Mouse (Mus musculus): ENCODE measurements around the gene Alms1. TPM values are rescaled to one million over a fixed set of nuclear protein-coding genes. Genes with fewer than 3 reads are reported as not detected.
"Not testable (repeated sequence)": the region's sequence is repeated elsewhere in the genome, so short reads cannot be mapped to it uniquely, and the experiment has no call there.

The Alms1 gene
- total RNA-seq, 2 experiments from 2014 or later = 2.1 to 2.4 TPM

DNA sequence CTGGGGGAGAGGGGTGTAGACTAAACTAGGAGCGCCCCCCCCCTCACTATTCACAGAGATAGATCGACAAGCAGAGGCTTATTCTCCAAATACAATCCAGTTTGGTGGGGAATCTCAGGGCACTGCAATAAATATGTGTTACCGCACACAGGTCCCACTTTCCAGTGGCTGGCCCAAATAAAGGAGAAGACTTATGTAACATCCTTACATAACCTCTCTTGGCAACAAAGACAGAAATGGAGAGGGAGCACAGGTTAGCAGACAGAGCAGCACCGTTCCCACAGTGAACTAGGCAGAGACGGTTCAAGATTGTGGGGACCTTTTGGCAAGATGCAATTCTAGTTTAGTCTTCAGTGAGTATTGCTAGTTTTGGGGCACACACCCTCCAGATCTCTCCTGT, 121.9 kb downstream of the Alms1 start:
- intact Hi-C loops (cut with DNase I) = not testable (repeated sequence)
- DNase-seq = peak in 1 of 2 experiments; percentile 14

DNA sequence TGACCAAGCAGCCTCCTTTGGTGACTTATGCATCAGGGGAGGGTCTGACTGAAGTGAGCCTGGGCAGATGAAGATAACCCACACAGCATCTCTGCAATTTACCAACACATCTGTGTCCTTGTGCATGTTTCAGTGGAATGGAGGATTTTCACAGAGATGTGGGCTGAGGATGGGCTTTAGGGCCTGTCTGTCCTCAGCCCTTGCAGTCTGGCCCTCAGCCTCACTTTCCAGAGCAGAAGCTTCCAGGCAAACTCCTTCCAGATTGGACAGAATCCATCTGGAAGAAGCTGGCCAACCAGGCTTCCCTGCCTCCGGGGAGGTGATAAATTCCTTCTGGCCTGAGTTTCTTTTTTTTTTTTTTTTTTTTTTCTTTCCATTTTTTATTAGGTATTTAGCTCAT, 122.3 kb downstream of the Alms1 start:
- DNase-seq; intact Hi-C loops (cut with DNase I): not testable (repeated sequence)

DNA sequence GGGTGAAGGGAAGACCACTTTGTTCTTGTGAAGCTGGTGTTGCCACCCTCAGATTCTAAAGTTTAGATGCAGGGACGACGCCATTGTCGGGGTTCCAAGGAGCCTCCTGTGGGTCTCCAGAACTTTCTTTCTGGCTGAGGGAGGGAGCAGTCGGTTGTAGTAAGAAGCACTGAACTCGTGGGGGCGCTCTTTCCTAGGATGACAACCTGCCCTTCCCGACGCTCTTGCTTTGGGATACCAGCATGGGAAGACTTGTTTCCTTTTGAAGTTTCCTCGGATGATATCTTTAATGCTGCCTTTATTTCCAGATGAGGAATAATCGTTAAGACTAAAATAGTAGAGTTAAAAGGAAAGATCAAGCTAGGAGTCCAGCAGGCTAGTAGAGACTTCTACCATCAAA, 125.8 kb downstream of the Alms1 start, which contains the start of gene Nat8f7:
Nat8f7 (minus strand) TSS at position 101 of the 400 bp plus-strand sequence.
- DNase-seq; intact Hi-C loops (cut with DNase I): not testable (repeated sequence)

Small RNA genes lying within 50 kb of the gene (microRNA-seq; reads per million reads assigned to microRNA genes)
- 0 reads per million in 2 experiments for gene Gm27317 (ENCODE audit: borderline number of aligned reads in 2 of 2)

Other genes with a start within 250 kb of the Alms1 start
- gene Rab11fip5, start 212.9 kb upstream of the Alms1 start, total RNA-seq (2021) = 10 to 100 TPM; 65.0 to 67.0 TPM
- not detected for gene Noto, start 163.6 kb upstream of the Alms1 start, total RNA-seq (2021)
- 1 to 10 TPM; 7.8 to 9.2 TPM for gene Smyd5, start 155.5 kb upstream of the Alms1 start, total RNA-seq (2021)
- 100 to 1,000 TPM; 151 TPM for gene Cct7, start 136.0 kb upstream of the Alms1 start, total RNA-seq (2021)
- gene Pradc1, start 135.6 kb upstream of the Alms1 start, total RNA-seq (2021) = 10 to 100 TPM; 10.7 to 14.7 TPM
- not detected for gene Fbxo41, start 84.5 kb upstream of the Alms1 start, total RNA-seq (2021)
- not detected for gene Egr4, start 73.9 kb upstream of the Alms1 start, total RNA-seq (2021)
- gene Nat8f7, start 125.7 kb downstream of the Alms1 start, total RNA-seq (2021) = not detected
- gene Nat8f3, start 178.2 kb downstream of the Alms1 start, total RNA-seq (2021) = under 1 TPM in 1 of 2 experiments, not detected in 1; 0.35 TPM
- gene Nat8f6, start 233.4 kb downstream of the Alms1 start, total RNA-seq (2021) = not detected
- gene Nat8f5, start 233.4 kb downstream of the Alms1 start, total RNA-seq (2021) = not detected
- gene Nat8, start 244.6 kb downstream of the Alms1 start, total RNA-seq (2021) = not detected

Measured in heart, postnatal 36 days (tissue).